Mouse (Mus musculus) cerebellum, postnatal 25 days (tissue): ENCODE data around the gene Fancc.

Experiments used
- DNase-seq, 2 experiments: peaks; one replicate each; pipeline ENCODE4 v3.0.0; 2021; ENCODE audit warnings: mixed read lengths in 2 of 2

Gene Fancc

DNA sequence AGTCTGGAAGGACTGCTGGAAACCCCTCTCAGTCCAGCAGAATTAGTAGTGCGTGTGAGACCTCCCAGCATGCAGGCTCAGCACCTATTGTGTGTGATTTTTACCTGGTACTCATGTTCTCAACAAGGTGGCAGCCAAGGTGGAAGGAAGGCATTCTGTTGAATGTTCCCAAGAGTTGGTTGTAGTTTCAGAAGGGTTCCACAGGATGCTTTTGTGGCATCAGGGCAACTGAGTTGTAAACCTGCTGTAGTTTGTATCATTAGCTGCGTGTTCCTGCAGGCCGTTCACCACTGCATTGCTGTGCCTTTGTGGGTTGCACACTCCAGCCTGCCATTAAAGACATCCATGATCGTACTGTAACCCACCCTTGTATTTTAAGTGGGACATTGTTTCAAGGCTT, 238.4 kb downstream of the Fancc start:
- DNase-seq = no peak

GRCm38 (mm10) chr13:63258167-63258582, 238.9 kb downstream of the Fancc start:
- peak in 1 of 2 experiments; percentile 50 for DNase-seq

GRCm38 (mm10) chr13:63256807-63257206, 240.3 kb downstream of the Fancc start:
- DNase-seq = peak in 1 of 2 experiments; percentile 44

GRCm38 (mm10) chr13:63256146-63256545, 240.9 kb downstream of the Fancc start:
- DNase-seq = no peak

DNA sequence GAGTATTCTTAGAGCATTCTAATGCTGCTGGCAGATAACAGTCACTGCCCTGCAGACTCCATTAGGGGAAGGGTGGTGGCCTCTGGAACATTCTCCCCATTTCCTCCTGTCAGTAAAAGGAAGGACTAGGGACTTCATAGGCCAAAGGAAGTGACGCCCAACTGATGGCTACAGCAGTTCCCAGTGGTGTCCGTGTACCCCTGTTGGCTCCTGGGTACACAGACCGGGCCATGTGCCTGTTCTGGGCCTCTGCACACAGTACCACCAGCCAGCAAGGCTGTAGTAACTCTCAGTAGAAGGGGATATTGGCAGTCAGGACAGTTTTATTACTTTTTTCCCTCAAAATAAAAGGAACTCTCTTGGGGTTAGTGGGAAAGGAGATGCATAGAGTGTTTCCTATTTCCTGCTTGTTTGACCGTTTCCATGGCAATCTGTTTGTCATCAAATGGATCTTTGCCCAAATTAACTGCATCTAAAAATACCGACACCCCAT, 241.5 kb downstream of the Fancc start:
- DNase-seq = no peak

DNA sequence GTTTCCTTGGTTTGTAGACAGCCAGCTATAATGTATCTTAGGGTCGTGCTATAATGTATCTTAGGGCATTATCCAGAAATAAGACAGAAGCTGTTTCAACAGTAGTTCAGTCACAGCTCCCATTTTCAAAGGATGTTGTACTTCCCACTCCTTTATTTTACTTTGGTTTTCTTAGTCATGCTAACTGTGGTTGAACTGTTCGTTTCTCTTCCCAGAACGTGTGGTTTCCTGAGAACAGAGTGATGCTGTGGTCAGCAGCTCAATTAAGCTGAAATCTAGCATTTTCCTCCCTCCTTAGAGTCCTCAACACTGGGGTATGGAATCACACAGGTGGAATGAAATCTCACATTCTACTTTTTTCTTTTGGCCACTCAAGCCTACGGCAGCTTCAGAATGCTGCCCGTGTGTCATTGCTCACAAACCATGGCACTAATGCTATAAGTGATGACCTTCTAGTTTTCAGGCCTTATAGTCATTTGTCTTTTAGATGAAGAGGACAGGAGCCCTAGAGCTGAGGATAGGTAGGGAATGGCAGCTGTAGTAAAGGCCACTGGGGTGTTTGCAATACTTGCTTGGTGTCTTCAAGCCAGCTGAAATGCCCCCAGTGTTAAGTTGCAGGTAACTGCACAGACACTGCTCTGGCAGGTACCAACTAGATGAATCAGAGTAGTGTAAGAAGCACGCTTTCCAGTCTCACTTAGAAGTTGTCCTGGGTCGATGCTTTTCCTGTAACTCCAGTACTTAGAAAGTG, 243.0 kb downstream of the Fancc start:
- no peak for DNase-seq

DNA sequence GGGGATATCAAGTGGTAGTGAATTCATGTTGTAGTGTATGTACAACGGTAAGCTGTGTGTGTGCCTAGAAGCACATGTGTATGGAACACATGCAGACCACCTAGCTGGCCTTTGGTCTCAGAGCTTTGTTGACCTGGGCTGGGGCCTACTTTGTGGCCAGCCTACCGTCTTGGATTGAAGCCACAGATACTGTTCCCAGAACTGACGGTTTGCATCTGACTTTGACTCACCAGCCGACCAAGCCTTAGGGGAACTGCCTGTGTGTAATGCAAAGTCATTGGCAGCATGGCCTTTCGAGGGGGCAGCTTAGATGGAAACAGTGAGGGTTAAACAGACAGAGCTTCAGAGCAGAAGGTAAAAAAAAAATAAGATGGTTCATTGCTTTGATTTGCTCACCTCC, 243.9 kb downstream of the Fancc start:
- no peak for DNase-seq

DNA sequence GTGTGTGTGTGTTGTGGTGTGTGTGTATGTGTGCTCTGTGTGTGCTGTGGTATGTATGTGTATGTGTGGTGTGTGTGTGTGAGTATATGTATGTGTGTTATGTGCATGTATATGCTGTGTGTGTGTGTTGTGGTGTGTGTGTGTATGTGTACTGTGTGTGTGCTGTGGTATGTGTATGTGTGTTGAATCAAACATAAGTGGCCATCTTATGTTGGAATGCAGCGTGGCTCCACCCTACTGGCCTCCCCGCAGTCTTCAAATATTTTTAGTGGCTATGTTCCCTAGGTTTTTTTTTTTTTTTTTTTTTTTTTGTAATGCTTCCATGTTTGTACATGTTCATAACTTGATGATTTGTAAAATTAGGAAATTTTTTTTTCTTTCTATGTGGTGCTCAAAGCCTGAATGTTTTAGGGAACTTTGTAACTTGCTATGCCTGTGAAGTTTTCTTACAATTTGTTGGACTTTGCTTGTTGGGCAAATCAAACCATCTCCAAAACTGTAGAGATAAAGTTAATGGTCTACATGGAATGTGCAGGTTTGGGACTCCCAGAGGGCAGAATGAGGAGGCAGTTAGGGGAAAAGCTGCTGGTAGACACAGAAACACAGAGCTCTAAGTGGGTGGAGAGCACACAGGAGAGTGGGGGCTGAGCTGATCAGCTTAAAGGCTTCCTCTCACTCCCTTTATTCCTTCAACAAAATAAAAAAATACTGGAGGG, 244.6 kb downstream of the Fancc start:
- no peak for DNase-seq

DNA sequence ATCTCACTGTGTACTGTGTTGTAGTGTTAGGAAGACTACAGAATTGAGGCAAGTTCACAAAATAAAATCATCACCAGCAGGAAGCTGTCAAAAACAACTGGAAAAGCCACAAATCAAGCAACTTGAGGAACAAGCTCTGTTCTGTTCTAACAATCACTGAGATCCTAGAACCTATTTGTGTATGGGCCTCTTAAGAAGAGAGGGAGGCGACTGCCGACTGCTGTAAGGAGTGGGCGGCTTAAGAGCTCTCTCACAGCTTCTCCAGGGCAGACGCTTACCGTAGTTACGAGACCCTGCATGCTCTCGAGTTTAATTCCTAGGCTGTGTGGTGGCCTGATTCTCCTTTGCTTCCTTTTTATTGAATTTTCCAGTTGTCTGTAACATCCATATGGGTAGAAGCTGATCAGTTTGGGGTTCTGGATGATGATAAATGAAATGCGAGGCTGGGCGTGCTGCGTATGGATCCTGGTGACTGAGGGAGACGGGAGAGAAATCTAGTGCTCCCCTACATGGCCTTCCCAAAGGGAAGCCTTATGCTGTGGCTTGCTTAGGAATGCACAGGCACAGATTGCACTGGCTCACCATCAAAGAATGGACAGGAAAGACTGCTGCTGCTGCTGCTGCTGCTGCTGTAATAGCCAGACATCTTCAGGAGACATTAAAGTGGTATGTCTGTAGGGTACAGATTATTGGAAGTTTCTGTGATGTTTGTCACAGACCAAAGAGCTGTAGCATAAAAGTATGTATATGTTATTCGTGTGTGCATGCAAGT, 245.8 kb downstream of the Fancc start:
- no peak for DNase-seq

- no peak for DNase-seq
Observed at GRCm38 (mm10) chr13:63250441-63250980, 246.6 kb downstream of the Fancc start.

DNA sequence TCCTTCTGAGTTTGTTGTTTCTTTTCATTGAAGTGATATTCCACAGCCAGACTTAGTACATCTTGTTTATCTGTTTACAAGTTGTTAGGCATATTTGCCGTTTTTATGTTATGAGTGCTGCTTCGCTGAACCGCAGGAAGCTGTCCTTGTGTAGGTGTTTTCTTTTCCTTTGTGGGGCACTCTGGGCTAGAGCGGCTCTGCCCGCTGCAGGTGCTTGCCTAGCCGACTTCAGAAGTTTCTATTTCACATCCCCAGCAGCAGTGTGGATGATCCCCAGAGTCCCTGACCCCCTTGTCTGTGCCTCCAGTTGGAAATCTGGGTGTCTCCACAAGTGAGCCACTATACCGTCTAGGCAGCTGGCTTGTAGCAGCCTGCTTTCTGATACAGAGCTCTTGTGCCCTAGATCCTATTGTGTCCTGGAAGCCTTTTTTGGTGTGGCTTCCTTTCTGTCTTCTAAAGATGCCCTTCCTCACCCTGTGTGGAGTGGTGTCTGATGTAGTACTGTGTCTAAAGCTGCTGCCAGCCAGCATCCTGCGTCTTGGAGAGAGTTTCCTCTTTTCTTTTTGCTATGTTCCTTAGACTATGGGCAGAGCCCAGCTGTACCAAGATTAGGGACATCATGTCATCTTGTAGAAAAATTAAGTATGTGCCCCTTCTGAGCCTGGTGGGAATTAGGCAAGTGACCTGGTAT, 247.2 kb downstream of the Fancc start:
- DNase-seq = no peak

DNA sequence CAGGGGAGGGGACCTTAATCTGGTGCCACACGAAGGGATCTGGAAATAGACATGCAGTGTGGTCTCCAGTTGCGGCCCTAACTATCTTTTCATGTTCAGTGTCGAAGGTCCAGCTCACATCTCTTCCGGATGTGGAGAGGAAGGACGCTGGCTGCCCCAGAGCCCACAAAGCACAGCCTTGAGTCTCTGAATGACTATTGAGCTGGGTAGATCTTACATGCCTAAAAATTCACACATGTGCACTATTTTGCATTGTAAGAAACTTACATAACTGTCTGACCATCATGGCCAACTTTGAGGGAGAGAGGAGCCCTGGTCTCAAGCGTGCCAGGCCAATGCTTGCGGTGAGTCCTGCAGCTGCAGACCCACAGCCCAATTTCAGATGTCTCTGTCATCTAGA, 247.9 kb downstream of the Fancc start:
- DNase-seq = no peak

DNA sequence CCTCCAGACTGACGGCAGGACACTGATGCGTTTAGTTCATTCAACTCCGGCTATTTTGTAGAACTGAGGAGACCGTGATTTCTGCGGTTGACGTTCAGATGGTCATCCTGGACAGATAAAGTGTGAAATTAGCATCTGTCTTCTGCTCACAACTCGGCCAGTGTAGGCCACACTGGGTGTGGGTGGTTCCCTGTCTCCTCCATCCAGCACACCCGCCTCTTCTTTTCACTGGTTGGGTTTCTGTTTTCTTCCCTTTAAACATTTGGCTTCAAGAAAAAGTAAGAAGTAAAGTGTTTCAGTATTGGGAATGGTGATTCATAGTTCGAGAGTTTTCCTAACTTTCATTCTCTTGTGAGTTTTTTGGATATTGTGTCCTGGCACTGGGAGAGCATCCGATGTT, 248.8 kb downstream of the Fancc start:
- DNase-seq = no peak

DNA sequence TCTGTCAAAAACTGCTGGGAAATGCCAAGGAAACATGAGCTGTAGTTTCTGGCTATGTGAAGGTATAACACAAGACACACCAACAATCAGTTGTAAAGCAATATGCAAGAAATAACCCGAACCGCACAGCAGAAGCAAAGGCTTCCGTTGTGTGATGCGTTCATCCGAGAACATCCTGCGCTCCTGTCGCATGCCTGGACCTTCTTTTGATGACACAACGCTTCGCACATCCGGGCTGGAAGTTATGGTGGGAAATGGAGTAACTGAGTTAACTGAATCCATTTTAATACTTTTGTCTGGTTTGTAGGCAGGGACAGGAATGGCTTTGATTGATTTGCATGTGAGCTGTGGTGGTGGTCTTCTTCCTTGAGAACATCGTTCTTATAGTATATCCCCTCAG, 249.4 kb downstream of the Fancc start:
- no peak for DNase-seq

DNA sequence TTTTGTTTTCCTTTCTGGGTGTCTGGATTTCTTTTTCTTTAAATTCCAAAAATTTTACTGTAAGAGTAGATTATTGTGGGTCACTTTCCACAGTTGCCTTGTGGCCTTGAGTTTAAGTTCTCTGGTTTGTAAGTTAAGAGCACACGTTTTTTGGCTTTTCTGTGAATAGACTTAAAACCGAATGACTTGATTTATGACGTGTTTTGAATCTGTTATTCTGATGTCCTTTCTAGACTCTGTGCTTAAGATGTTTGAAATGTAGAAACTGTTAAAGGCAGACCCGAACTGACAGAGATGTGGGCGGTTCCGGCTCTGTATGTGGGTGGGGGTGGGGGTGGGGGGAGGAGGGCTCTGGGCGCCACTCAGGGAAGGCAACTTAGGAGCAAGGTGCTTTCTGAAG, 250.0 kb downstream of the Fancc start:
- DNase-seq = no peak

DNA sequence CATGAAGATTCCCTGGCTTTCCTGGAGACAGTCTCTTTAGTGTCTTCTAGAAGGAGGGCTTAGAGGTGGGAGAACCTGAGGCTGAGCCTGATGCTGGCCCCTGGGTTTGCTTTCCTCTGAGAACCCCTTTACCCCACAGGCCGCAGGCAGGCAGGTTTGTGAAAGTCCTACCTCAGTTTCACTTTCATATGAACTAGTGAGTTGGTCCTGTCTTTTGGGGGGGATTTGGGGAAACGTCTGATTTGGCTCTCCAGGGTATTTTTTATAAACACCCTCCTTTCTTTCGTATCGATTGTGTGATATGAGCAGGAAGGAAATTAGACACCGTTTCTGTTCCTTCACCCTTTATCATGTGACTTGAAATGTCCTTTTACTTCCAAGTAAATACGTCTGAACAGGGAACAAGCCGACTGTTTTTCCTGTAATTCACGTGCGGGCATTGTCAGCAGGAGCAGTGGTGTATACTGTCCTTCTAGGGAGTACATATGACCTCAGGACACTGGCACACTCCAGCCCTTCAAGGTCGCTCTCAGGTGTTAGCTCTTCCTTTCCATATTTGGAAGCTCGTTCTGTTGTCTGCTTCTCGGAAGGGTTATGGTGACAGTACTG, 250.6 kb downstream of the Fancc start:
- no peak for DNase-seq

DNA sequence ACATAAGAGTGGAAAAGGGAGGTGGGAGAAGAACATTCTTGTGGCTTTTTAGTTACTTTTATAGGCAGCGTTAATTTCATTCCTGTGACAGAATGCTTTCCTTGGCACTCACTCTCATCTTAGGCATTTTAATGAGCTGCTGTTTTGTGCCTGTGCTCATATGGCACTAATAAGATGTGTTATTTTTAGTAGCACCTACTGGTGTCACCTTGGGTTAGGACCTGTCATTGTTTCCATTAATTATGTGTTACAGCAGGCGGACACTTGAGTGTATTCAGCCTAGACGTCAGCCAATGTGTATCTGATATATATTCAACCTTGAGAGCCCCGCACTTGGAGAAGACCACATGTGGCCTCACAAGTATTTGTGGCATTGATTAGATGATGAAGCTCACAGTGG, 251.3 kb downstream of the Fancc start:
- DNase-seq = no peak

GRCm38 (mm10) chr13:63245218-63245617, 251.9 kb downstream of the Fancc start:
- no peak for DNase-seq

DNA sequence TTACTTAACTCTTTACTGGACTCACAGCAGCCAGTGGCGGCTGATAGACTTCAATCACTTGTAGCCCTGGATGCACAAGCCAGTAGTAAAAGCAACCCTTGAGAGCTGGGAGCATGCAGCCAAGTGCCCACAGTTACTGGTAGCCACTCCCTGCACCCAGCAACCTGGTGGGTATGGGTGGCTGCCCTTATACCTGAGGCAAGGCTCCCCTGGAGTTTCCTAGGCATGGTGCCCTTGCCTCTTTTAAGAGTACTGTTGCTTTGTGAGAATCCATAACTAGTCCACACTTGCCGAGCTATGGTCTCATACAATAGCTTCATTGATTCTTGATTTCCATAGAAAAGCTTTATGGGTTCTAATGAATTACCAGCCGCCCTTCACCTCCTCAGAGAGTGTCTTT, 252.7 kb downstream of the Fancc start:
- DNase-seq = no peak

DNA sequence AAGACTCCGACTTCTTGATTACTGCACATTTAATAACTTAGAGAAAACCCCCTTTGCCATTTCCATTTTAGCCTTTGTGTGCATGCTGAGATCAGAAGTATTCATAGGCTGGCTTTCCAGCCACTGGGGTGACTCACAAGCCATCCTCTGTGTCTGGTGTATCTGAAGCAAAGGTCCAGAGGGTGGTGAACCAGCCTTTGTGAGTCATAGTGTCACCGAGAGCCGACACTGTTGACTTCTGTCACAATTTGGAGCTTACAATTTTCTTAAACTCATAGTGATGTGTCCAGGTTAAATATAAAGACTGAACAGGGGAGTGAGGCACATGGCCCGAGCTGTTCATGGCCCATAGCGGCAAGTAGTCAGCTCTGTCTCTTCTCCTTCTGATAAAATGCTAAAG, 253.5 kb downstream of the Fancc start:
- no peak for DNase-seq

DNA sequence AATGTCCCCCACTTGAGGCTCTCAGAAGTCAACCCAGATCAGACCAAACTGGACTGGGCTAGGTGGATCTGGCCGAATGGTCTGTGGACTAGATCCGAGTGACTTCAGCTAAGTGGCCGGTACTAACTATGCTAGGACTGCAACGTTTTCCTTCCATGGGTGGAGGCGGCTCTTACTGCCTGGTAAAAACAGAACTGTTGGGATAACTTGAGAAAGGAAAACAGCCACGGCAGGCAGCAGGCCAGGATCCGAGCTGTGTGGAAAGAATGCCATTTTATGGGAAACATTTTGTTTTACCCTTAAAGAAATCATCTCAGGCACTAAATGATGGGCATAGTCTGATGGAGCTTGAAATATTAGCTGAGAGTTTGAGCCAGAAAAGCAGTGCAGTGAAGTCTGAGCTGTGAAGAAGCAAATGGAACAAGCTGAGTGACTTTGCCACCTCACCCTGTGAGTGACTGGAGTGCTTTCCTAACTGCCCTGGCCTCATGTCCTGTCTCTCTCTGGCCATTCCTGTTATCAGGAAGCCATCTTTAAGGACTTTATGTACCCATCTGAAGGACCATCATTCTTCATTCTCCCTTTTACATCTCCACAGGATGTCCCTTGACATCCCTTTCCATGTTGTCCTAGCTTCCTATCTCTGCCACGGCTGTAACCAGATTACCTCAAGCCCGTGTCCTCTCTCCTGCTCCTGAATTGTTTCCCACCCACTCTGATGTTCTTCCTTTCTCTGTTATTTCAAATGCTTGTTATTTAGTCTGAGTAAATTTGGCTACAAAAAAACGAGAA, 254.5 kb downstream of the Fancc start:
- no peak for DNase-seq
